Mouse (Mus musculus): ENCODE results near the gene Trpc4ap. TPM values are rescaled to one million over a fixed set of nuclear protein-coding genes. Genes with fewer than 3 reads are reported as not detected.
A peak's percentile ranks its signal among the peaks of the same experiment; 100 is the strongest.

Gene Trpc4ap
- total RNA-seq, 2 experiments from 2014 or later = 77.6 to 84.1 TPM

DNA sequence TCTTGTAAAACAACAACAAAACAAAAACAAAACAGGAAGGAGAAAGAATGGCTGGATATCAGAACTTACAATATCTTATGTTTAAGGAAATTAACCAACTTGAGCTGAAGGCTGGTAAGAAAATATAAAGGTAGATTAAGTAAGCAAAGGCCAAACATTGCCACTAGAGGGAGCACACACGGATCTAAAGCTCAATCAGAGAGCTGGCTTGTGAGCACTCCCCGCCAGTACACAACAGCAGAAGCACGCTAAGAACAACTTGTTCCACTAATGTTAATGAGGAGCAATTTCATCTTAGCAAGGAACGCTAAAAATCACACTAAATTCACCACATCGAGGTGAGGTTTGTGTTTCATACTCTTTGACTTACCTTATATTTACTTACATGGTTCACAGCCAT, 29.1 kb downstream of the Trpc4ap start:
- peak; percentile 31 for DNase-seq

GRCm38 (mm10) chr2:155662390-155662789, 29.8 kb downstream of the Trpc4ap start:
- intact Hi-C loops (cut with DNase I; ENCODE audit: low total_unique reads) = no loop called here
- no peak for DNase-seq

More for the DNA sequence above, 29.1 kb downstream of the Trpc4ap start:
- intact Hi-C loops (cut with DNase I; ENCODE audit: low total_unique reads) = no loop called here

- intact Hi-C loops (cut with DNase I; ENCODE audit: low total_unique reads) = no loop called here
- DNase-seq = no peak
These were observed 36.3 kb downstream of the Trpc4ap start for GRCm38 (mm10) chr2:155655759-155656372.

- no peak for DNase-seq
- intact Hi-C loops (cut with DNase I; ENCODE audit: low total_unique reads) = no loop called here
These were observed 39.6 kb downstream of the Trpc4ap start for GRCm38 (mm10) chr2:155652618-155653017.

- intact Hi-C loops (cut with DNase I; ENCODE audit: low total_unique reads) = no loop called here
- no peak for DNase-seq
These were observed 46.4 kb downstream of the Trpc4ap start for GRCm38 (mm10) chr2:155645746-155646145.

- intact Hi-C loops (cut with DNase I; ENCODE audit: low total_unique reads) = no loop called here
- DNase-seq = no peak
These were observed 50.4 kb downstream of the Trpc4ap start for GRCm38 (mm10) chr2:155641540-155642472.

- peak; percentile 51 for DNase-seq
- intact Hi-C loops (cut with DNase I; ENCODE audit: low total_unique reads) = no loop called here
These were observed 51.5 kb downstream of the Trpc4ap start for GRCm38 (mm10) chr2:155640656-155641055.

DNA sequence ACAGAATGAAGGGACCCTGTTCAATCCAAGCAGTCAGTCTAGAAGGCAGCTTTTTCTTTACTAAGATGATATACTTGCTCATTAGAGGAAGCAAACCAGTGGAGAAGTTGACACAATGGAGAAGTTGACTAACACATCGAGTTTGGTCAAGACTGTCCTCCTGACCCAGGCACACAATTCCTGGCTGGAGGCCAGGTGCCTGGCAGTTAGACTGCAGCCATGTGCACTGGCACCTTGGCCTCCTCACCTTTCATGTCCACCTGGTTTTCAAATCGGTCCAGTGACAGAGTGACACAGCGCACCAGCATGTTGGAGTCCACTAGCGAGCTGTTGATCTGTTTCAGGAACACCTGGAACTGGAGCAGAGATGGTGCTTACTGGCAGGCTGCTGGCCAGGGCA, 54.8 kb downstream of the Trpc4ap start:
- DNase-seq = no peak
- intact Hi-C loops (cut with DNase I; ENCODE audit: low total_unique reads) = no loop called here

- intact Hi-C loops (cut with DNase I; ENCODE audit: low total_unique reads) = no loop called here
- no peak for DNase-seq
These were observed 55.3 kb downstream of the Trpc4ap start for GRCm38 (mm10) chr2:155636881-155637280.

GRCm38 (mm10) chr2:155635961-155636360, 56.2 kb downstream of the Trpc4ap start:
- no peak for DNase-seq
- intact Hi-C loops (cut with DNase I; ENCODE audit: low total_unique reads) = no loop called here

DNA sequence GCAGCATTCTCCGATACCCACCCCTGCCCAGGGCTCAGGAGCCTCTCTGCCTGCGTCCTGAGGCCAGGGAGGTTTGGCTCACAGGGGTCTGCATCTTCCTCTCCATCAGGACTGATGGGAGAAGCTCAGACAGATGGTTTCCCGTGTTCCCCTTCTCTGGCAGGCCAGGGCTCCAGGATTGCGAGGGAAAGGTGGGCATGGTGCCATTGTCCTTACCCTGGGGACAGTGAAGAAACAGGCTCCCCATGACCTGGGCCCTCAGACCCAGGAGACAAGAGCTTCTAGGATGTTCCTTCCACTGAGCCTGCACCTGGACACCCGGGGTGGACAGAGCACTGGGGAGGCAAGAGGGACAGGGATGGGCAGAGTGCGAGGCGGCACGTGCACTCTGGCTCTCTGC, 57.6 kb downstream of the Trpc4ap start:
- no peak for DNase-seq
- intact Hi-C loops (cut with DNase I; ENCODE audit: low total_unique reads) = no loop called here

DNA sequence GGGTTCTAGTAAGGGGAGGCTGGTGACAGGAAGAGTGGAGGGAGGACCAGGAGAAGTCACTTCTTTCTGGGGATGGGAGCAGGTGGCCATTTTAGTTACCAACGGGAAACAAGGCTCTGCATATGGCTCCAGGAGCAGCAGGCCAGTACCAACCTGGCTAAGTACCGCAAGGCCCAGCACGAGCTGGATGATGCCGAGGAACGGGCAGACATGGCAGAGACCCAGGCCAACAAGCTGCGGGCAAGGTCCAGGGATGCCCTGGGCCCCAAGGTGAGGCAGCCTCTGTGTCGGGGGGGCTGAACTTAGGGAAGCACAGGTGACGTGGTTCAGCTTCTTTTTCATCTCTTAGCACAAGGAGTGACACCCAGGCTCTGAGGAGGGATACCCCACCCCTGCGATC, 58.5 kb downstream of the Trpc4ap start:
- intact Hi-C loops (cut with DNase I; ENCODE audit: low total_unique reads) = no loop called here
- DNase-seq = no peak

DNA sequence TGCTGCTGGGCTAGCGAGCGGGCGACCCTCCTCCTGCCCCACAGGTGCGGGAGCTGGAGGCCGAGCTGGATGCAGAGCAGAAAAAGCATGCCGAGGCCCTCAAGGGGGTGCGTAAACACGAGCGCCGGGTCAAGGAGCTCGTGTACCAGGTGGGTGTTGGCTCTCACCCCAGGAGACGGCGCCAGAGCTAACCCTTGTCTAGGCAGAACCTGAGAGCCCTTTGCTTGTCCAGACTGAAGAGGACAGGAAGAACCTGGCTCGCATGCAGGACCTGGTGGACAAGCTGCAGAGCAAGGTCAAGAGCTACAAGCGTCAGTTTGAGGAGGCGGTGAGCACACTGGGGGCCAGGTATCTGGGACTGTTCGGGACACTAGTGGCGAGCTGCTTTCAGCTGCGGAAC, 59.1 kb downstream of the Trpc4ap start:
- intact Hi-C loops (cut with DNase I; ENCODE audit: low total_unique reads) = no loop called here
- DNase-seq = no peak

- no peak for DNase-seq
- intact Hi-C loops (cut with DNase I; ENCODE audit: low total_unique reads) = no loop called here
These were observed 59.8 kb downstream of the Trpc4ap start for GRCm38 (mm10) chr2:155632138-155632936.

GRCm38 (mm10) chr2:155630590-155631416, 61.4 kb downstream of the Trpc4ap start:
- intact Hi-C loops (cut with DNase I; ENCODE audit: low total_unique reads) = no loop called here
- no peak for DNase-seq

- no peak for DNase-seq
- intact Hi-C loops (cut with DNase I; ENCODE audit: low total_unique reads) = no loop called here
These were observed 62.0 kb downstream of the Trpc4ap start for GRCm38 (mm10) chr2:155630153-155630552.

GRCm38 (mm10) chr2:155629231-155629661, 62.9 kb downstream of the Trpc4ap start:
- peak; percentile 48 for DNase-seq
- intact Hi-C loops (cut with DNase I; ENCODE audit: low total_unique reads) = no loop called here

GRCm38 (mm10) chr2:155628519-155628918, 63.7 kb downstream of the Trpc4ap start:
- intact Hi-C loops (cut with DNase I; ENCODE audit: low total_unique reads) = no loop called here
- DNase-seq = no peak

GRCm38 (mm10) chr2:155628112-155628511, 64.1 kb downstream of the Trpc4ap start:
- no peak for DNase-seq
- intact Hi-C loops (cut with DNase I; ENCODE audit: low total_unique reads) = no loop called here
